Mouse (Mus musculus) forebrain, embryonic 13.5 days (tissue): ENCODE data around the gene Dnajc4. TPM values are rescaled to one million over a fixed set of nuclear protein-coding genes. Genes with fewer than 3 reads are reported as not detected.
"Not testable (repeated sequence)": the region's sequence is repeated elsewhere in the genome, so short reads cannot be mapped to it uniquely, and the experiment has no call there.

Source experiments
- ATAC-seq: fragments of 200-750 bp; cut with Nextera tagmentation; 2 replicates; pipeline ENCODE4 v1.8.0; 2017
- H3K27ac ChIP-seq: fragments of 300-500 bp; sonication (generic); 2 replicates; pipeline ENCODE4 v1.5.1; 2015; ENCODE audit warnings: inconsistent platforms, mild to moderate bottlenecking, moderate library complexity
- H3K27me3 ChIP-seq: fragments of 300-500 bp; sonication (generic); 2 replicates; pipeline ENCODE4 v1.6.1; 2015; ENCODE audit warnings: mild to moderate bottlenecking, inconsistent platforms
- H3K36me3 ChIP-seq: fragments of 300-500 bp; sonication (generic); 2 replicates; pipeline ENCODE4 v1.6.1; 2015; ENCODE audit warnings: mild to moderate bottlenecking, inconsistent platforms; ENCODE audit not compliant: poor library complexity, severe bottlenecking
- H3K4me1 ChIP-seq: fragments of 300-500 bp; sonication (generic); 2 replicates; pipeline ENCODE4 v1.6.1; 2015; ENCODE audit warnings: inconsistent platforms
- H3K4me2 ChIP-seq: fragments of 300-500 bp; sonication (generic); 2 replicates; pipeline ENCODE4 v1.6.1; 2015; ENCODE audit warnings: inconsistent platforms, mild to moderate bottlenecking, moderate library complexity
- H3K4me3 ChIP-seq: fragments of 300-500 bp; sonication (generic); 2 replicates; pipeline ENCODE4 v1.5.1; 2015; ENCODE audit warnings: mild to moderate bottlenecking, inconsistent platforms
- H3K9ac ChIP-seq: fragments of 300-500 bp; sonication (generic); 2 replicates; pipeline ENCODE4 v1.6.1; 2015; ENCODE audit warnings: mild to moderate bottlenecking, inconsistent platforms
- H3K9me3 ChIP-seq: fragments of 300-500 bp; sonication (generic); replicated peaks from 2 replicates; pipeline ENCODE4 v1.6.1; 2016; ENCODE audit warnings: inconsistent platforms
- WGBS: fragments of 180-500 bp; shearing (Covaris S2); methylation state at CpG from one replicate; pipeline ENCODE4 v1.1.7; 2015; 5-methylcytosine and 5-hydroxymethylcytosine counted together
- polyA plus RNA-seq: library from polyadenylated mRNA; unstranded; fragments of >200 nt; fragmentation: Nextera tagmentation; extraction: Ambion mirVana; gene quantifications from 2 replicates; pipeline ENCODE4 v1.2.1, GENCODE M21; 2015

The Dnajc4 gene
- polyA plus RNA-seq, 1 experiment from 2014 or later: 19.1 TPM

DNA sequence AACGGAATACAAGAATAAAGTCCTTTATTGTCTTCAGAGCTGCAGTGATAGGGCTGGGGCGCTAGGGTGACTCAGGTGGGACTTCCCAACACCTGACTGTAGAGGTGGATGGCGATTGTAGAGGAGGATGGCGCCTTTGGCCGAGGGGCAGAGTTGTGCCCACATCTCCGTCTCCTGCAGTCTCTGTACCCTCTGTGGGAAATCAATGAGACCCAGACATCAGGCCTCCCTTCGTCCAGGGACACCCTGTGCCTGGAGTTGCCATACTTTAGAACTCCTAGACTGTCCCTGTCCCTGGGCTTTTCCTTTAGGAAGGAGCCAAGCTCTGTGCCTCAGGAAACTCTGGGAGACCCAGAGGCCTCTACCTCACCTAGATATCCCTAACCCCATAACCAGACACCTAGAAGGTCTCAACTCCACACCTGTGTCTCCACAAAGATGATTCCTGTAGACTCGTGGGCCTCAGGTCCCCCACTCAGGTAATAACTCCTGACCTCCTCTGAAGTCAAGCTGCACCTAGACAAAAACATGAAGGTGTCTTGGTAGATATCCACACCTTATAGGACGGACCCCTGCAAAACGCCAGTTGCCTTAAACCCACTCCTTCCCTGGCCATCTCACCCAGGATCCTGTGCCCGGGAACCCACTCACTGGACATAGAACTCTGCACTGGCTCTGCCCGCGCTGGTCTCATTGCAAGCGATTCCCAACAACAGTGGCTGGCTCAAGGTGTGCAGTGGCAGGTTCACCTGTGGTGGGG is 819 bp upstream of the Dnajc4 start:
- peak overlapping the region; percentile 87 for H3K4me2 ChIP-seq
- peaks cover 2% of the 10 kb centered on the region for H3K36me3 ChIP-seq
- peak overlapping the region; percentile 68 for H3K9ac ChIP-seq
- WGBS: 61% methylated on average over 14 of the region's 14 CpGs
- peak; percentile 3; the same call in 1 of the 2 replicates for ATAC-seq
- H3K27ac ChIP-seq: 0 out of 2 replicates have a peak overlapping the region, but pooled peaks have one; percentile 8
- no peaks in the 10 kb centered on the region for H3K9me3 ChIP-seq
- peak overlapping the region; percentile 53 for H3K4me3 ChIP-seq
- peaks cover 54% of the 10 kb centered on the region for H3K4me1 ChIP-seq
- no peaks in the 10 kb centered on the region for H3K27me3 ChIP-seq

DNA sequence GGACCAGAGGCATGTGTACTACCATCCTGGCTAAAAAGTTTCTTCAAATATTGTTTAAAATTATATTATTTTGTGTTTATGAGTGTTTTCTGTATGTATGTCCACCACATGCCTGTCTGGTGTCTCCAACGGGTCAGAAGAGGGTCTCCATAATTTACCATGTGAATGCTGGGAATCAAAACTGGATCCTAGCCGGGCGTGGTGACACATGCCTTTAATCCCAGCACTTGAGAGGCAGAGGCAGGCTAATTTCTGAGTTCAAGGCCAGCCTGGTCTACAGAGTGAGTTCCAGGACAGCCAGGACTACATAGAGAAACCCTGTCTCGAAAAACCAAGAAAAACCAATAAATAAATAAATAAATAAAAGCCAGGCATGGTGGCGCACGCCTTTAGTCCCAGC is 1.2 kb downstream of the Dnajc4 start:
- not testable (repeated sequence) for ATAC-seq, H3K9me3 ChIP-seq, H3K9ac ChIP-seq, H3K36me3 ChIP-seq, H3K4me3 ChIP-seq, H3K27ac ChIP-seq, H3K27me3 ChIP-seq
- Histone ChIP-seq H3K4me2 (peak overlapping the region; percentile 87; the same call in 1 of the 2 replicates), H3K4me1 (peaks cover 51% of the 10 kb centered on the region)
- WGBS: 91% methylated on average over 6 of the region's 6 CpGs

DNA sequence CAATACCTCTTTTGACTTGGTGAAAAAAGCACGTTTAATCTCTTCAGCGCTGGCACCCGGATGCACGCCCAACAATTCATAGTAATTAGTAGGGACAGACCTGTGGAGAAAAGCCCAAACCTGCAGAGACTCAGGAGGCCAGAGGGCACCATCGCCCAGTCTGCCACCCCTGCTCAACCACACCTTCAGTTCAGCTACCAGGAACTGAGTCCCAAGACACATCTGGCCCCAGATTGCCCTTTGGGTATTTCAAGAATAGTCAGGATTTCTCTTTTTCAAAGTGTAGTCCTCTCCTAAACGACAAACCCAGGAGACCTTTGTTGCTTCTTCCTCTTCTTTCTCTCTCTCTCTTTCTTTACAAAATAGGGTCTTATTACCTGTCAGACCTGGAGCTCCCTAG is 1.7 kb downstream of the Dnajc4 start:
- ATAC-seq: no peak
- peaks cover 1% of the 10 kb centered on the region; the same call in 1 of the 2 replicates for H3K36me3 ChIP-seq
- H3K4me1 ChIP-seq: peaks cover 54% of the 10 kb centered on the region
- no peak overlapping the region for H3K4me2 ChIP-seq
- WGBS: 91% methylated on average over 6 of the region's 6 CpGs
- H3K27me3 ChIP-seq: no peaks in the 10 kb centered on the region
- H3K27ac ChIP-seq: no peak overlapping the region
- no peak overlapping the region for H3K4me3 ChIP-seq
- no peak overlapping the region for H3K9ac ChIP-seq
- no peaks in the 10 kb centered on the region for H3K9me3 ChIP-seq

- no peak for ATAC-seq
- WGBS: 88% methylated on average over 8 of the region's 8 CpGs
- Histone ChIP-seq H3K4me3 (no peak overlapping the region), H3K27me3 (no peaks in the 10 kb centered on the region), H3K27ac (no peak overlapping the region), H3K4me1 (peaks cover 41% of the 10 kb centered on the region), H3K9me3 (no peaks in the 10 kb centered on the region), H3K9ac (no peak overlapping the region), H3K36me3 (peaks cover 13% of the 10 kb centered on the region), H3K4me2 (no peak overlapping the region)
Observed at GRCm38 (mm10) chr19:6989251-6989650, 3.1 kb downstream of the Dnajc4 start.

GRCm38 (mm10) chr19:6987904-6988285 is 4.5 kb downstream of the Dnajc4 start:
- 6% methylated on average over 8 of the region's 8 CpGs for WGBS
- H3K9me3 ChIP-seq: no peaks in the 10 kb centered on the region
- H3K9ac ChIP-seq: peak overlapping the region; percentile 83
- ATAC-seq: no peak
- no peaks in the 10 kb centered on the region for H3K27me3 ChIP-seq
- peaks cover 14% of the 10 kb centered on the region for H3K36me3 ChIP-seq
- peak overlapping the region; percentile 78 for H3K4me2 ChIP-seq
- peak overlapping the region; percentile 69 for H3K4me3 ChIP-seq
- no peak overlapping the region; the same call in 1 of the 2 replicates for H3K27ac ChIP-seq
- H3K4me1 ChIP-seq: peaks cover 33% of the 10 kb centered on the region

GRCm38 (mm10) chr19:6987061-6987903 is 5.1 kb downstream of the Dnajc4 start, which contains the start of gene Vegfb:
TSS of gene Vegfb (minus strand) at chr19:6987651.
- Histone ChIP-seq H3K9me3 (no peaks in the 10 kb centered on the region), H3K36me3 (peaks cover 20% of the 10 kb centered on the region), H3K27ac (peak within 1 kb of the TSS; percentile 75), H3K9ac (peak within 1 kb of the TSS; percentile 83), H3K4me1 (peaks cover 31% of the 10 kb centered on the region), H3K4me2 (peak within 1 kb of the TSS; percentile 78), H3K27me3 (no peaks in the 10 kb centered on the region), H3K4me3 (peak within 1 kb of the TSS; percentile 69)
- WGBS: under 1% methylated on average over 78 of the region's 85 CpGs
- ATAC-seq: peak; percentile 54

DNA sequence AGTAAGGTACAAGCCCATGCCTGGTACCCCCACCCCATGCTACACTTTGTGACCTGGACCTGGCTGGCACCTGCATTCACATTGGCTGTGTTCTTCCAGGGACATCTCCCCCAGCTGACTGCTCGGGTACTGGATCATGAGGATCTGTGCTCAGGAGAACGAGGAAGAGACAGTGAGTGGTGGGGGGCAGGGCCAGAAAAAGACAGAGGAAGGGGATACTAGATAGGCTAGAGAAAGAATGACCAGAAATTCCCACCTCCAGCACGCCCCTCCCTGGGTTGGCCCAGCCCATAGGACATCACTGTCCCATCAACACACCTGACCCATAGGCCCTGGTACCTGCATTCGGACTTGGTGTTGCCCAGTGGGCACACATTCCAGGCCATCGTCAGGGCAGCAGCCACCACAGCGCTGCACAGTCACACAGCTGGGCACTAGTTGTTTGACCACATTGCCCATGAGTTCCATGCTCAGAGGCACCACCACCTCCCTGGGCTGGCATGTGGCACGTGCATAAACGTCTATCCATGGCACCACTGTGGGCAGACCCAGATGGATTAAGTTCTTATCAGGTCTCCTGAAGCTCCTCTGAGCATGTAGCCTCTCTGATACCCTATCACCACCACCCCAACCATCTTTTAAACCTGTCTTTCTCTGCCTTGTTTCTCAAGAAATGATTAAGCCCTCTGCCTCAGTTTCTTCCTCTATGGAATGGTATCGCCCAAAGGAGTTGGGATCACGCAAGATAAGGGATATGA is 6.2 kb downstream of the Dnajc4 start:
- peak overlapping the region; percentile 83; the same call in 1 of the 2 replicates for H3K9ac ChIP-seq
- ATAC-seq: no peak
- H3K4me3 ChIP-seq: peak overlapping the region; percentile 69
- peaks cover 23% of the 10 kb centered on the region for H3K36me3 ChIP-seq
- H3K27ac ChIP-seq: no peak overlapping the region
- 77% methylated on average over 10 of the region's 10 CpGs for WGBS
- peaks cover 26% of the 10 kb centered on the region for H3K4me1 ChIP-seq
- H3K27me3 ChIP-seq: no peaks in the 10 kb centered on the region
- no peaks in the 10 kb centered on the region for H3K9me3 ChIP-seq
- H3K4me2 ChIP-seq: peak overlapping the region; percentile 78

DNA sequence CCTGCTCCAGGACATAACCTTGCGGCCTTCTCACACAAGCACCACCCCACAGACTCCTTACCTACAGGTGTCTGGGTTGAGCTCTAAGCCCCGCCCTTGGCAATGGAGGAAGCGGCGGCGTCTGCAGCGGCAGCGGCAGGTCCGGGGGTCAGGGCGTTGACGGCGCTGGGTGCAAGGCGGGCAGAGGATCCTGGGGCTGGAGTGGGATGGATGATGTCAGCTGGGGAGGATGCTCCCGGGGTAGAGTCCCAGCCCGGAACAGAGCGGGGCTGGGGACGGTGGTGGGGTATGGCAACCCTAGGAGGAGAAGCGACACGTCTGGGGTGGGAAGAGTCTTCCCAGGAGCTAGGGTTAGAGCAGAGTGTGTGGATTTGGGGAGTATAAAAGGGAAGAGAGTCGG is 7.1 kb downstream of the Dnajc4 start:
- no peaks in the 10 kb centered on the region for H3K9me3 ChIP-seq
- no peak overlapping the region for H3K27ac ChIP-seq
- WGBS: 86% methylated on average over 19 of the region's 19 CpGs
- no peaks in the 10 kb centered on the region for H3K27me3 ChIP-seq
- no peak overlapping the region for H3K4me3 ChIP-seq
- H3K4me1 ChIP-seq: peaks cover 31% of the 10 kb centered on the region
- ATAC-seq: no peak
- H3K36me3 ChIP-seq: peaks cover 23% of the 10 kb centered on the region
- no peak overlapping the region for H3K4me2 ChIP-seq
- no peak overlapping the region for H3K9ac ChIP-seq

- no peak for ATAC-seq
- Histone ChIP-seq H3K36me3 (peaks cover 25% of the 10 kb centered on the region), H3K9me3 (no peaks in the 10 kb centered on the region), H3K27me3 (no peaks in the 10 kb centered on the region), H3K4me2 (no peak overlapping the region), H3K4me3 (no peak overlapping the region), H3K27ac (no peak overlapping the region), H3K9ac (no peak overlapping the region), H3K4me1 (peaks cover 41% of the 10 kb centered on the region)
- WGBS: 22% methylated on average over 5 of the region's 5 CpGs
Observed at GRCm38 (mm10) chr19:6983621-6984020, 8.8 kb downstream of the Dnajc4 start.

GRCm38 (mm10) chr19:6981465-6981864 is 10.9 kb downstream of the Dnajc4 start:
- no peak for ATAC-seq
- H3K4me3 ChIP-seq: 0 out of 2 replicates have a peak overlapping the region, but pooled peaks have one; percentile 52
- no peak overlapping the region for H3K9ac ChIP-seq
- H3K4me2 ChIP-seq: peak overlapping the region; percentile 91; the same call in 1 of the 2 replicates
- no peak overlapping the region for H3K27ac ChIP-seq
- H3K4me1 ChIP-seq: peaks cover 48% of the 10 kb centered on the region
- H3K9me3 ChIP-seq: no peaks in the 10 kb centered on the region
- 92% methylated on average over 4 of the region's 4 CpGs for WGBS
- H3K27me3 ChIP-seq: no peaks in the 10 kb centered on the region
- peaks cover 45% of the 10 kb centered on the region for H3K36me3 ChIP-seq

GRCm38 (mm10) chr19:6980381-6981093 is 11.8 kb downstream of the Dnajc4 start, which contains the start of gene Fkbp2:
TSS of gene Fkbp2 (minus strand) at chr19:6980501.
- Histone ChIP-seq H3K4me3 (peak within 1 kb of the TSS; percentile 52), H3K4me1 (peaks cover 43% of the 10 kb centered on the region), H3K9me3 (no peaks in the 10 kb centered on the region), H3K27ac (peak within 1 kb of the TSS; percentile 86), H3K4me2 (peak within 1 kb of the TSS; percentile 91), H3K9ac (peak within 1 kb of the TSS; percentile 73), H3K27me3 (no peaks in the 10 kb centered on the region), H3K36me3 (peaks cover 42% of the 10 kb centered on the region)
- peak; percentile 90 for ATAC-seq
- 2% methylated on average over 38 of the region's 38 CpGs for WGBS
